Mouse (Mus musculus) CH12.LX (cell line): ENCODE measurements around the gene Fgfr2.

Experiments
- EP300 ChIP-seq: IDR thresholded peaks from 2 replicates; pipeline ENCODE4 v1.6.1; 2011; ENCODE audit warnings: low read length, improper control_type of control experiment
- POLR2A ChIP-seq: IDR thresholded peaks from 2 replicates; pipeline ENCODE4 v1.6.1; 2011; ENCODE audit warnings: low read depth, mild to moderate bottlenecking, improper control_type of control experiment, low read length
- SMC3 ChIP-seq: IDR thresholded peaks from 2 replicates; pipeline ENCODE4 v1.6.1; 2011; ENCODE audit warnings: low read depth, low read length, improper control_type of control experiment

DNA sequence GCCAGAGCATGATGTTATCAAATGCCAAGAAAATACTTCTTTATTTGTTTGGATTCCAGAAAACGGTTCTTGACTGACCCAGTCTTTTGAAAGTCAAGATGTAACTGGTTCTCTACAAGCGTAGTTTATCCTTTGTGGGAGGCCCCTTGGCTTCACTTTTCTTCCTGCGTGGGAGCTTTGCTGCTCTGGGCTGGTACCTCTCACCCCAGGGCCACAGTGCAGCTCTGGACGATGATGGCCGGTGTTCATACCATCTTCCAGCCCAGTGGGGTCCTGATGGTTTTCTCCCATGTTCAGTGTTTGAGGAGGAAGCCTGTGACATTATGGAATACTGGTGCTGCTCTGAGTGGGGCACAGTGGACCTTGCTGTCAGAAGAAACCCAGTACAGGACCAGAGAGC lies 1575.7 kb downstream of the Fgfr2 start:
- TF ChIP-seq SMC3 (no peak), POLR2A (no peak), EP300 (no peak)
